Mouse (Mus musculus) embryonic facial prominence, embryonic 11.5 days (tissue): ENCODE data around the gene Myl10. TPM values are rescaled to one million over a fixed set of nuclear protein-coding genes. Genes with fewer than 3 reads are reported as not detected.

Experiments
- ATAC-seq: fragments of 200-750 bp; cut with Nextera tagmentation; replicated peaks from 2 replicates; pipeline ENCODE4 v1.8.0; 2017; ENCODE audit warnings: low read depth; ENCODE audit not compliant: insufficient number of reproducible peaks, low FRiP score, low TSS enrichment
- DNase-seq: peaks from one replicate; pipeline ENCODE4 v3.0.0-alpha.2; 2015; ENCODE audit warnings: low spot score
- H3K27ac ChIP-seq: fragments of 300-500 bp; sonication (generic); replicated peaks from 2 replicates; pipeline ENCODE4 v1.5.1; 2014; ENCODE audit warnings: mild to moderate bottlenecking, low read depth, low read length, control low read depth
- H3K27me3 ChIP-seq: fragments of 300-500 bp; sonication (generic); 2 replicates; pipeline ENCODE4 v1.6.1; 2014; ENCODE audit warnings: mild to moderate bottlenecking, low read length, moderate library complexity, mixed read lengths; ENCODE audit not compliant: control insufficient read depth, insufficient read depth
- H3K36me3 ChIP-seq: fragments of 300-500 bp; sonication (generic); replicated peaks from 2 replicates; pipeline ENCODE4 v1.6.1; 2014; ENCODE audit warnings: low read depth, mild to moderate bottlenecking, low read length, moderate library complexity, mixed read lengths; ENCODE audit not compliant: control insufficient read depth, insufficient read depth
- H3K4me1 ChIP-seq: fragments of 300-500 bp; sonication (generic); 2 replicates; pipeline ENCODE4 v1.6.1; 2014; ENCODE audit warnings: low read length, mixed read lengths; ENCODE audit not compliant: control insufficient read depth, insufficient read depth
- H3K4me2 ChIP-seq: fragments of 300-500 bp; sonication (generic); 2 replicates; pipeline ENCODE4 v1.6.1; 2014; ENCODE audit warnings: low read depth, mild to moderate bottlenecking, control low read depth, low read length, moderate library complexity
- H3K4me3 ChIP-seq: fragments of 300-500 bp; sonication (generic); 2 replicates; pipeline ENCODE4 v1.5.1; 2014; ENCODE audit warnings: low read depth, low read length, control low read depth
- H3K9ac ChIP-seq: fragments of 300-500 bp; sonication (generic); replicated peaks from 2 replicates; pipeline ENCODE4 v1.6.1; 2014; ENCODE audit warnings: mild to moderate bottlenecking, control low read depth, low read length
- H3K9me3 ChIP-seq: fragments of 300-500 bp; sonication (generic); replicated peaks from 2 replicates; pipeline ENCODE4 v1.6.1; 2016; ENCODE audit warnings: mild to moderate bottlenecking, low read length, inconsistent platforms, mixed read lengths; ENCODE audit not compliant: control insufficient read depth
- WGBS: fragments of 180-500 bp; shearing (Covaris S2); extraction: QIAGEN DNeasy Blood & Tissue Kit; methylation state at CpG from one replicate; pipeline ENCODE4 v1.1.7; 2014; 5-methylcytosine and 5-hydroxymethylcytosine counted together
- polyA plus RNA-seq: library from polyadenylated mRNA; unstranded; fragments of >200 nt; fragmentation: Nextera tagmentation; extraction: Ambion mirVana; gene quantifications from 2 replicates; pipeline ENCODE4 v1.2.1, GENCODE M21; 2014

Myl10 gene
- polyA plus RNA-seq, 1 experiment from 2014 or later, result not detected

GRCm38 (mm10) chr5:136662822-136663221 is 30.1 kb upstream of the Myl10 start:
- Histone ChIP-seq H3K4me3 (no peak overlapping the region), H3K4me1 (no peaks in the 10 kb centered on the region), H3K9ac (no peak overlapping the region), H3K27me3 (no peaks in the 10 kb centered on the region; the same call in 1 of the 2 replicates), H3K4me2 (no peak overlapping the region), H3K36me3 (no peaks in the 10 kb centered on the region), H3K9me3 (no peaks in the 10 kb centered on the region), H3K27ac (no peak overlapping the region)
- DNase-seq (no peak), ATAC-seq (no peak)
- WGBS, result 16% methylated on average over 1 of the region's 1 CpGs

DNA sequence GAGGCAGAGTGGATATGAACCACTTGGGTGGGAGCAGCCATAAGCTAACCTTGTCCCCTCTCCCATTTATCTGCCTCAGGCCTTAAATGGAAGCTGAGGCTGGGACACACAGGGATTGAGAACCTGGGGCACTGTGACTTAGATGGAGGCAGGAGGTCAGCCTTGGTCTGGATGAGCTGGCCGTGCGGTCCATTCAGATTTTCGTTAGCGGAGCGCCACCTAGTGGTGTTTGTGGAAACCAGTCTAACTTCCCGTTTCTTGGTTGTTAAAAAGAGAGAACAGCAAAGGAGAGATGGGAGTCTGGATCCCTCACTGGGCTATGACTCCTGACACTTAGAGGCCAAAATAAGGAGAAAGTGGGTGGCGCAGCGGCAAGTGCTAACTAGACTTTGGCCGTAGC is 28.4 kb upstream of the Myl10 start:
- H3K4me3 ChIP-seq, result no peak overlapping the region
- H3K9ac ChIP-seq, result no peak overlapping the region
- DNase-seq, result peak; percentile 87
- no peaks in the 10 kb centered on the region for H3K36me3 ChIP-seq
- WGBS, result 3% methylated on average over 9 of the region's 9 CpGs
- no peak overlapping the region for H3K4me2 ChIP-seq
- H3K27ac ChIP-seq, result no peak overlapping the region
- no peaks in the 10 kb centered on the region for H3K9me3 ChIP-seq
- no peaks in the 10 kb centered on the region for H3K4me1 ChIP-seq
- H3K27me3 ChIP-seq, result no peaks in the 10 kb centered on the region; the same call in 1 of the 2 replicates
- no peak for ATAC-seq

DNA sequence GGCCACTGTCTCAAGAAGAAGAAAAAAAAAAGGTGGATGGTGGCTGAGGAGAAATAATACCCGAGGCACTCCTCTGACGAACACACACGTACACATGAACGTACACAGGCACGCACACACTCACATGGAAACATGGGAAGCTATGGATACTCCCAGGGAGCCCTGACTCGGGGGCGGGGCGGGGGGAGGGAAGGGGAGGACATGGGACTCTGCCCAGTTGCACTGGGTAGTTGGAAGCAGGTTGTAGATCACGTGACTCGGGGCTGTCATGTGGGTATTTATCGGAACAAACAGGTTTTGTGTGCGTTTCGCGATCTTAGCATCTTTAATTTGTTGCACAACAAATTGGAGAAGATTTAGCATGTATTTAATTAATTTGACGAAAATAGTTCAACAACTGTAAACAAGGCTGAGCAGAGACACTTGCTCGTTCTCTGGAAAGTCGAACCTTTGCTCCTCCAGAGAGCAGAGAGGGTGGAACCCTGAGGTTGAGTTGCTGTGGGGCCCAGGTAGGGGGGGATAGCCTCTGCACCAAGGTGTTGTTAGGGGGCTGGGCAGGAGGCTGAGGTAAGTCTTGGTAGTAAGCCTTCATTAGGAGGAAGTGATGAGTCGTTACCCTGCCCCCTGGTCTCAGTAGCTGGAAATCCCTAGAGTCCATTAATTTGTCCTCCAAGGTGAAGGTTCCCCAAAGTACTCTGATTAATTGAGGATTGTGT is 16.5 kb upstream of the Myl10 start:
- Histone ChIP-seq H3K4me3 (no peak overlapping the region), H3K9me3 (no peaks in the 10 kb centered on the region), H3K27me3 (no peaks in the 10 kb centered on the region), H3K4me2 (no peak overlapping the region), H3K9ac (no peak overlapping the region), H3K36me3 (no peaks in the 10 kb centered on the region), H3K27ac (no peak overlapping the region), H3K4me1 (no peaks in the 10 kb centered on the region)
- DNase-seq, result no peak
- no peak for ATAC-seq
- WGBS, result 86% methylated on average over 18 of the region's 18 CpGs

DNA sequence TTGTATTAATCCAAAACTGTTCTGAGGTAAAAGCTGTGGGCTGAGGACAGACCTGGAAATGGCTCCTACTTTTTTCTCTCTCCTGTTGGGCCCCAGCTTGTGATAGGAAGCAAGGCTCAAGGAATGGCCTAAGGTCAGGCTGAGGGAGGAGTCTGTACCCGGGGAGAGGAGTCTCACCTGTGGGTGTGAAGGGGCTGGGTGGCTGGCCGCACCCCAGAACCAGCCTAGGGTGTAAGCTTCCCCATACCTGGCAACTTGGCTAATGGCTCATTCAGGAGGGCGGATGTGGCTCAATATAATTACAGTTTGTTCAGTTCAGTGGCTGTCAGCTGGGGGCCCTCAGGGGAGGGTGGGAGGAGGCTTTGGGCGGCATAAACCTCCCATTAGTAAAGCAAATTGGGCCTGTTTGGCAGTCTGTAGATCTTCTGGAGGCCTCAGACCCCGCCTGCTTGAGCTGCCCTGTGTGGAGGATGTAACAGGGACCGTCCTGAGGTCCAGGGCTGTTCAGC is 14.1 kb upstream of the Myl10 start:
- Histone ChIP-seq H3K27ac (no peak overlapping the region), H3K4me3 (no peak overlapping the region), H3K27me3 (no peaks in the 10 kb centered on the region), H3K9ac (no peak overlapping the region), H3K4me1 (no peaks in the 10 kb centered on the region), H3K9me3 (no peaks in the 10 kb centered on the region), H3K36me3 (no peaks in the 10 kb centered on the region), H3K4me2 (no peak overlapping the region)
- ATAC-seq, result no peak
- DNase-seq, result no peak
- WGBS, result 77% methylated on average over 6 of the region's 6 CpGs

GRCm38 (mm10) chr5:136686349-136686748 is 6.6 kb upstream of the Myl10 start:
- Histone ChIP-seq H3K4me2 (no peak overlapping the region), H3K27ac (no peak overlapping the region), H3K9me3 (no peaks in the 10 kb centered on the region), H3K36me3 (no peaks in the 10 kb centered on the region), H3K4me1 (no peaks in the 10 kb centered on the region), H3K27me3 (no peaks in the 10 kb centered on the region), H3K4me3 (no peak overlapping the region), H3K9ac (no peak overlapping the region)
- DNase-seq (no peak), ATAC-seq (no peak)
- WGBS, result 93% methylated on average over 4 of the region's 4 CpGs

- Histone ChIP-seq H3K9me3 (no peaks in the 10 kb centered on the region), H3K27me3 (no peaks in the 10 kb centered on the region), H3K36me3 (no peaks in the 10 kb centered on the region), H3K4me3 (no peak overlapping the region), H3K27ac (no peak overlapping the region), H3K4me2 (no peak overlapping the region), H3K9ac (no peak overlapping the region), H3K4me1 (no peaks in the 10 kb centered on the region)
- 52% methylated on average over 7 of the region's 7 CpGs for WGBS
- DNase-seq, result no peak
- no peak for ATAC-seq
Measured at GRCm38 (mm10) chr5:136687561-136687960, 5.4 kb upstream of the Myl10 start.

GRCm38 (mm10) chr5:136688841-136689240 is 4.1 kb upstream of the Myl10 start:
- no peak for DNase-seq
- Histone ChIP-seq H3K4me1 (no peaks in the 10 kb centered on the region), H3K27me3 (no peaks in the 10 kb centered on the region), H3K36me3 (no peaks in the 10 kb centered on the region), H3K27ac (no peak overlapping the region), H3K4me2 (no peak overlapping the region), H3K9me3 (no peaks in the 10 kb centered on the region), H3K9ac (no peak overlapping the region), H3K4me3 (no peak overlapping the region)
- 77% methylated on average over 6 of the region's 6 CpGs for WGBS
- no peak for ATAC-seq

DNA sequence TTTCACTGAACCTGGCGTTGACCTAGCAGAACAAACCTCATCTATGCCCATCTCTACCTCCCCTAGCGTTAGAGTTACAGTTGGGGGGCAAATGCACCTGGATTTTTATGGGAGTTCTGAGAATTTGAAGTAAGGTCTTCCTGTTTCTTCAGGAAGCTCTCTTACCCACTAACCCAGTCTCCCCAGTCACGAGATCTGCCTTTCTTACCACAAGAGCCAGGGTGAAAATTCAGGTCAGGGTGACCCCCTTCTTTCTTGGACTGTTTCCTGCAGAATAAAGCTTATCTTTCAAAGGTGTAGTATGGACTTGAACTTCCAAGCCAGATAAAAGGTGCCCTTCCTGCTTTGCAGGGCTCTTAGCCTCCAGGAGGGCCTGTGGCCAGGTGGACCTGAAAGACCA is 1.8 kb upstream of the Myl10 start:
- Histone ChIP-seq H3K36me3 (no peaks in the 10 kb centered on the region), H3K9me3 (no peaks in the 10 kb centered on the region), H3K27ac (no peak overlapping the region), H3K4me3 (no peak overlapping the region), H3K4me2 (no peak overlapping the region), H3K27me3 (no peaks in the 10 kb centered on the region), H3K4me1 (no peaks in the 10 kb centered on the region), H3K9ac (no peak overlapping the region)
- ATAC-seq, result no peak
- DNase-seq, result no peak
- WGBS, result 77% methylated on average over 3 of the region's 3 CpGs
